Mouse (Mus musculus): ENCODE data around the gene Dlx2.

DNA sequence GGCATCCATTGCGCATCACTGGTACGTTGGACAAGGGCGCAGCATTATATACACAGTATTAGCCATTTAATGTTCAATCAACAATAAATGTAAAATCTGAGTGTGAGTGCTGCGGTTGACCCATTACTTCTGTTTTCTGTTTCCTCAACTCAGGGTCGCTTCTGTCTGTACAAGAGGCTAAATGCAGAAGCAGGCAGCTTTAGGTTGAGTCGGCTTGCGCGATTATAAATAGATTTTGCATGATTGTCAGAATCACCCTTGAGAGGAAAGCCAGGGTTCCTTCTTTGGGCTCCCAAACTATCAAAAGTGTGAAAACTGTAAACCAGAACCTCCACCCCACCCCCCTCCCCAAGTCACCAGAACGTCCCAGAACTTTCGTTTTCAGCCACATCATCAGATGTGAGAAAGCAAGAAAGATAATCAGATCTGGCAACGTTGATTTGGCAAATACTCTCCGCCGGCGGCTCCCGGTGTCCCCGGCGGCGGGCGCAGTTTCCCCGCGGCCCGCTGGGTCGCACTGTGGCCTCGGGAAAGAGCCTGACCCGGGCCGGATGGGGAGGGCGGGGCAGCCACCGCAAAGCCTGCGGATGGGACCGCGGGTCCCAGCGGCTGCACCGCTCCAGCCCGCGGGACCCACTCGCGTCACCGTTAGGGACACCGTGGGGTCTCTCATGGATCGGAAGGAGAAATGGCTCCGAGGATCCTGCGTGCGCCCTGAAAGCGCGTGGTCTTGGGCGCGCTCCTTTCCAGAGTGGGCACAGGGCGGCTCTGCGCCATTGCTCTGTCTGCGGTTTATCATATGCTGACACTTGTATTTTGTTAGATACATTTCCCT lies 34.3 kb upstream of the Dlx2 start:
- TF ChIP-seq CTCF (IDR thresholded peaks at IDR 0.05; ENCODE audit: low read depth) (peak; percentile 55), EP300 (IDR thresholded peaks at IDR 0.05; ENCODE audit: low read depth) (no peak)
